Mouse (Mus musculus): ENCODE results near the gene Kcnh4.

GRCm38 (mm10) chr11:100719893-100720292 is 39.8 kb downstream of the Kcnh4 start:
- no peak for TF ChIP-seq POLR2A (IDR thresholded peaks at IDR 0.05; ENCODE audit: borderline replicate concordance, insufficient read depth, low read length)
- TF ChIP-seq CTCF (IDR thresholded peaks at IDR 0.05; ENCODE audit: borderline replicate concordance, insufficient read depth, low read depth, low read length) = no peak
